Mouse (Mus musculus): ENCODE data around the gene Slc35d2.

The Slc35d2 gene

GRCm38 (mm10) chr13:64117442-64117841, 11.7 kb downstream of the Slc35d2 start:
- DNase-seq (ENCODE audit: low read depth, low spot score) = peak; percentile 40

GRCm38 (mm10) chr13:64110421-64110820, 18.7 kb downstream of the Slc35d2 start:
- DNase-seq (ENCODE audit: low read depth, low spot score) = no peak

GRCm38 (mm10) chr13:64108381-64108850, 20.8 kb downstream of the Slc35d2 start:
- no peak for DNase-seq (ENCODE audit: low read depth, low spot score)

GRCm38 (mm10) chr13:64107535-64107934, 21.6 kb downstream of the Slc35d2 start:
- DNase-seq (ENCODE audit: low read depth, low spot score) = no peak

DNA sequence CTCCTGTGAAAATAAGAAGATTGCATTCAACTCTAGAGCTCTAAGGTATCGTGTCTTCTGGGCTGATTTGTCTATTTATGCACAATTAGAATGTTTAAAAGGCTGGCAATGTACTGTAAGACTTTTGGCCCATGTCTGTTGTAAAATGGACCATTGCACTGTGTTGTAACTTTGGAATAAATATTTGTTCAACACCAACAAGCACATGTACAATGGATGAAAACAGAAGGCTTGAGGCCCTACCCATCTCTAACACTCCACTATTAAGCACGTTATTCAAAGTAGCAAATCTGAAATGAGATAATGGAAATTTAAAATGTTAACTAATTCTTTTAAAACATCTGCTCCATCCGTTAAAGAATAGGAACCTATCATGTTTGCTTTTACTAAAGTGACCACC, 22.1 kb downstream of the Slc35d2 start:
- no peak for DNase-seq (ENCODE audit: low read depth, low spot score)

- peak; percentile 86 for DNase-seq (ENCODE audit: low read depth, low spot score)
These were observed 23.5 kb downstream of the Slc35d2 start for GRCm38 (mm10) chr13:64105690-64106089.

GRCm38 (mm10) chr13:64100186-64100585, 29.0 kb downstream of the Slc35d2 start:
- DNase-seq (ENCODE audit: low read depth, low spot score) = peak; percentile 74

DNA sequence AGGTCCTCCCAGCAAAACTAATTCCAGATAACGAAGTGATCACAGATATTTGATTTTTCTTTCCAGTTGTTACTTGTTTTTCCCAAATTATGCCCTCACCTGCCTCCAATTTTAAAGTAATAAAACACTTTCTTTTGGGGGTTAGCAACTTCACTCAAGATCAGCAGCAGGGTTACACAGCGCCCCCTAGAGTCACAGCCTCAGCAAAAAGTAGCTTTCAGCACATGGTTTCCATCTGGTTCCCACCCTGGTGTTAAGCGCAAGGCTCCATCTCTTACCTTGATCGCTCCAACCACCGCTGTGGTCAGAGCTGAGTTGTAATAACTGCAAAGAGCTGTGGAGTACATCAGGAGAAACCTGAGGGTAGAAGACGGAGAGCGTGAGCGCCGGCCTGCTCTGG, 30.2 kb downstream of the Slc35d2 start:
- DNase-seq (ENCODE audit: low read depth, low spot score) = peak; percentile 53

- peak; percentile 86 for DNase-seq (ENCODE audit: low read depth, low spot score)
These were observed 35.8 kb downstream of the Slc35d2 start for GRCm38 (mm10) chr13:64093341-64093740.

DNA sequence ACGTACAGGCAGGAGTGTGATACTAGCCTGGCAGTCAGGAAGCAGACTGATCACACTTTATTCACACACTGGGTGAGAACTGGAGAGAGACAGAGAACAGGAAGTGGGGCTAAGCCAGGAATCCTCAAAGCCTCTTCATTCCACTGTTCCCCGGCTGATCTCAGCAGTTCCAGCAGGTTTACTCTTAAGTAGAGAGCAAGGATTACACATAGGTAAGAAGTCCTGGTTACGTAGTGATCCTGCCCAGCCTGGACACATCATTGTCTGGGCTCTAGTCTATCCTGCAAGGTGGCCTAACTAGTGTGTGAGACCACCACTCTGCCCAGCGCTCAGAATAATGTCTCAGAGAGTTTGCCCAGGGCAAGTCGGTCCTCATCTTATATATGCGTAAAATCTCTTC, 36.4 kb downstream of the Slc35d2 start:
- no peak for DNase-seq (ENCODE audit: low read depth, low spot score)

DNA sequence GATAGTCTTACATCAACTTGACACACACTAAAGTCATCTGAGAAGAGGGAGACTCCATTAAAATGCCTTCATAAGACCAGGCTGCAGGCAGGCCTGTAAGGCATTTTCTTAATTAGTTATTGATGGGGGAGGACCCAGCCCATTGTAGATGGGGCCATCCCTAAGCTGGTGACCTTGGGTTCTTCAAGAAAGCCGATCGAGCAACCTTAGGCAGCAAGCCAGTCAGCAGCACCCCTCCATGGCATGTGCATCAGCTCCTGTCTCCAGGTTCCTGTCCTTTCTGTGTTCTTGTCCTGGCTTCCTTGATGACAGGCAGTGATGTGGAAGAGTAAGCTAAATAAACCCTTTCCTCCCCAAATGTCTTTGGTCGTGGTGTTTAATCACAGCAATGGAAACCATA, 37.0 kb downstream of the Slc35d2 start:
- DNase-seq (ENCODE audit: low read depth, low spot score) = no peak

DNA sequence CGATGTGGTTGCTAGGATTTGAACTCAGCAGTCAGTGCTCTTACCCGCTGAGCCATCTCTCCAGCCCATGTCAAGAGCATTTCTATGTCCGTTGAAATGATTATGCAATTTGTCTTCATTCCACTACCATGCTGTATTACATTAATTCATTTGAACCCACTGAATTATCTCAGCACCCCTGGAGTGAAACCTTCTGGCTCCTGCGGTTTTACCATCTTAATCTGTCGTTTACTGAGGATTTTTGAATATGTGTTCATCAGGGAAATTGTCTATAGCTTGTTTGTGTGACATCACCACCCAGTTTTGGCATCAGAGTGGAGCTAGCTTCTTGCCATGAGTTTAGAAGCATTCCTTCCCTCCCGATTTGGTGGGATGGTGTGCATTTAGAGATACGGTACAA, 38.2 kb downstream of the Slc35d2 start:
- DNase-seq (ENCODE audit: low read depth, low spot score) = no peak

GRCm38 (mm10) chr13:64090278-64090677, 38.9 kb downstream of the Slc35d2 start:
- DNase-seq (ENCODE audit: low read depth, low spot score) = no peak

- DNase-seq (ENCODE audit: low read depth, low spot score) = no peak
These were observed 40.0 kb downstream of the Slc35d2 start, which contains the start of gene Hsd17b3 for GRCm38 (mm10) chr13:64089130-64089529. Hsd17b3 (minus strand) TSS chr13:64089230.

DNA sequence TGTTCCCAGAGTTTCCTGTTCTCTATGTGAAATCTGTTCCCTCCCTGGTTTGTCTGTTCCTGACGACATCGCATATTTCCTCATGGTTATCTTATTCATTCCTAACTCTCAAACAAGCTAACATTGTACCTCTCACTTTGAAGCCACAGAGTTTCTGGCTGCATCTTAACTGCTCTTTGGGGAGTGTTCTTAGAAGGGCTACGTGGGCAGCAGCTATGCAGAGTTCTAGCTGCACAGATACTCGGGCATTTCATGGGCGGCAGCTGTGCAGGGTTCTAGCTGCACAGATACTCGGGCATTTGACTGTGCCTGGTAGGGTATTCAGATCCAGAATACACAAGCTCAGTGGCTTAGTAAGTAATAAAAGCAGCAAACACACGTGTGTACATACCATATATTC, 41.1 kb downstream of the Slc35d2 start:
- DNase-seq (ENCODE audit: low read depth, low spot score) = no peak

GRCm38 (mm10) chr13:64086036-64086435, 43.1 kb downstream of the Slc35d2 start:
- no peak for DNase-seq (ENCODE audit: low read depth, low spot score)

DNA sequence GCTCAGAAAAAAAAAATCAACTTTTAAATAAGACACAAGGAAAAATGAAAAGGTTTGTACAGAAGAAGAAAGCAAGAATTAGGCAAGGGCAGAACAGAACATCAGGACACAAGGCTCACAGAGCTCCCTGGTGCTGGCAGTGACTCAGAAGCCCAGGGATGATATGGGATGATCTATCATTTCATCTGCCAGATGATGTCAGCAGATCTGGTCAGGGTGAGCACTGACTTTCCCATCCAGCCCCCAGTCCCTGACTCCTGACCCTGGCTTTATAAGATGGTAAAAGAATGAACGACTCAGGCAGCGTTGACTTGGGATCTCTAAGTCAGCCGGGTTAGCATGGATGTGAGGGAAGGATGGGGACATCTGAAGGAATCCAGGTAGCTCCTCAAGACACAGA, 45.8 kb downstream of the Slc35d2 start:
- no peak for DNase-seq (ENCODE audit: low read depth, low spot score)

DNA sequence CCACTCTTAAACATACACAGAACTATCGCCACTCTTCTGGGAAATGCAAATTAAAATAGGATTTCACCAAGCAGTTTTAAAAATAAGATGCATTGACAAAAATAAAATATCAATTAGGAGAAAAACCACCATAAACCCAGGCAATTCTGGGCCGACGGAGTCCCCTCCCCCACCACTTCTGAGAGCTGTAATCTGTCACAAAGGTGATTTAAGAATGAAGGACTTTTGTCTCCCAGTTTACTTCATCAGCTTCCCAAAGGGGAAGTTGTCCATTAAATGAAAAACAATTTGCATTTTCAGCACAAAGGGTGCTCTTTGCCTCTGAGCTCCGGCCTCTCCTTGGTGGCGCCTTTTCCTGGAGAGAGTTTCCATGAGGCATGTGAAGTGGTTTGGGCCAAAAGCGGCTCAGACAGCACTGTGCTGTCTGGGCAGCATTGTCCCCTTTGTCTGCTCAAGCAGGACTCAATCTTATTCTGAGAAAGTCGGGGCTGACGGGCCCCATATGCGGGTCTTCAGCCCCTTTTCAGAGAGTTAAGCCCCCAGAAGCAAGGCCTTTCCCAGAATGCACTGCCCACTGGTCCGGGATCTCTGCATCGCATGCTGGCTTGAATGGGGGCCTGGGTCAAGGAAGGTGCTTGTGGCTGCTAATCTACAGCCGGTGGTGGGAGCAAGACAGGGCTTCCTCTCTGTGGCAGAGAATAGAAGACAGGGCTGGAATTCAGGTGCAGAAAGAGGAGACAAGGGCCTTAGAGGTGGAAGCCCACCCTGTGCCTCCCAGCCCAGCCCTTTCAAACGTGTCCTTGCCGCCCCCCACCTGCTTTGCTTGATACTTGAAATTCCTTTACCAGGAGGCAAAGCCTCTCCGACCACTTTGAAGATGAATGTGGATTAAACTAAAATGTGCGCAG, 47.9 kb downstream of the Slc35d2 start:
- DNase-seq (ENCODE audit: low read depth, low spot score) = no peak

GRCm38 (mm10) chr13:64077591-64077990, 51.6 kb downstream of the Slc35d2 start:
- DNase-seq (ENCODE audit: low read depth, low spot score) = no peak

- DNase-seq (ENCODE audit: low read depth, low spot score) = no peak
These were observed 53.1 kb downstream of the Slc35d2 start for GRCm38 (mm10) chr13:64076074-64076473.

- no peak for DNase-seq (ENCODE audit: low read depth, low spot score)
These were observed 62.5 kb downstream of the Slc35d2 start for GRCm38 (mm10) chr13:64066653-64067052.

- DNase-seq (ENCODE audit: low read depth, low spot score) = no peak
These were observed 64.9 kb downstream of the Slc35d2 start for GRCm38 (mm10) chr13:64064276-64064675.

DNA sequence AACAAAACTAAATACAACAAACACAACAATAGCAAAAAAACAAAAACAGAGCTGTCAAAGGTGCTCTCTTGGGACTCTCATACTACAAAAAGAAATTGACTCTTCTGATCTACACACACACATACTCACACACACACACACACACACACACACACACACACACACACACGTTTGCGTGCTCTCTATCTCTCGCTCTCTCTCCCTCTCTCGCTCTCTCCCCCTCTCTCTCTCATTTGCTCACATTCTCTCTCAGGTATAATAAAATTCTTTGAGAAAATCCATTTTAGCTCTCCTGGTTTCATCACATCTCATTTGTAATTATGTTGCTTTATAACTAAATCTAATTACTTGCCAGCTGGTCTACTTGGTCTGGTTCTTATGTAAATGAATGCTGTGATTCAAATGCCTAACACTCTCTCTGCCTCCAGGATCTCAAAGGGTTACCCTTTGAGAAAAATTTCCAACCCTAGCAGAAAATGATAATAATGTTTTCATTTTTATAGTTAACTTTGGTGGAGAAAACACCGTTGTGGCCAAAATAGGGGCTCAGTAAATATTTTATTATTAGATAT, 68.1 kb downstream of the Slc35d2 start:
- DNase-seq (ENCODE audit: low read depth, low spot score) = no peak
